Mouse (Mus musculus) CH12.LX (cell line): ENCODE measurements around the gene St3gal3. TPM values are rescaled to one million over a fixed set of nuclear protein-coding genes. Genes with fewer than 3 reads are reported as not detected.
A peak's percentile ranks its signal among the peaks of the same experiment; 100 is the strongest.

Experiments
- DNase-seq: peaks from one replicate; pipeline ENCODE4 v3.0.0-alpha.2; 2013; ENCODE audit errors: extremely low read depth
- H3K27ac ChIP-seq: 2 replicates; pipeline ENCODE4 v1.5.1; 2012; ENCODE audit warnings: low read depth, mild to moderate bottlenecking, control low read depth, moderate library complexity; ENCODE audit not compliant: insufficient read depth
- H3K27me3 ChIP-seq: replicated peaks from 2 replicates; pipeline ENCODE3; 2012; ENCODE audit warnings: inconsistent platforms
- H3K36me3 ChIP-seq, 2 experiments: replicated peaks in 1 of 2; 2 replicates each; pipeline versions ENCODE3 to v1.6.1; 2012; ENCODE audit warnings: inconsistent platforms in 1 of 2, low read length in 1 of 2, mild to moderate bottlenecking in 1 of 2, mixed read lengths in 1 of 2, moderate library complexity in 1 of 2; ENCODE audit not compliant: control insufficient read depth in 1 of 2, insufficient read depth in 1 of 2
- H3K4me1 ChIP-seq, 2 experiments: 2 replicates each; pipeline ENCODE4 v1.6.1; 2012; ENCODE audit warnings: inconsistent platforms in 1 of 2, moderate library complexity in 1 of 2; ENCODE audit not compliant: insufficient read depth in 2 of 2, control insufficient read depth in 1 of 2
- H3K4me2 ChIP-seq: 2 replicates; pipeline ENCODE4 v1.6.1; 2012; ENCODE audit warnings: low read depth, mild to moderate bottlenecking, control low read depth; ENCODE audit not compliant: poor library complexity, insufficient read depth, severe bottlenecking
- H3K4me3 ChIP-seq, 3 experiments: fragments of 150-350 bp in 1 of 3; sonication (generic) in 1 of 3; replicated peaks in 1 of 3; 2 replicates each; pipeline versions ENCODE3 to v1.5.1; 2011 to 2012; ENCODE audit warnings: low read depth in 2 of 3, low read length in 2 of 3, mild to moderate bottlenecking in 2 of 3, moderate library complexity in 2 of 3, control low read depth in 1 of 3, improper control_type of control experiment in 1 of 3, inconsistent platforms in 1 of 3, mixed read lengths in 1 of 3; ENCODE audit not compliant: poor library complexity in 1 of 3
- H3K79me2 ChIP-seq: replicated peaks from 2 replicates; pipeline ENCODE4 v1.6.1; 2012; ENCODE audit warnings: mild to moderate bottlenecking, moderate library complexity; ENCODE audit not compliant: control insufficient read depth, poor library complexity, insufficient read depth, severe bottlenecking; ENCODE audit errors: extremely low read depth
- H3K9ac ChIP-seq: 2 replicates; pipeline ENCODE4 v1.6.1; 2012; ENCODE audit warnings: low read depth, mild to moderate bottlenecking, control low read depth, moderate library complexity; ENCODE audit not compliant: insufficient read depth
- H3K9me3 ChIP-seq: replicated peaks from 2 replicates; pipeline ENCODE3; 2012; ENCODE audit warnings: low read length, inconsistent platforms, mixed read lengths
- CHD2 ChIP-seq: IDR thresholded peaks from 2 replicates; pipeline ENCODE4 v1.6.1; 2011; ENCODE audit warnings: low read length, improper control_type of control experiment
- E2F4 ChIP-seq: IDR thresholded peaks from 2 replicates; pipeline ENCODE4 v1.6.1; 2011; ENCODE audit warnings: low read depth, low read length, improper control_type of control experiment; ENCODE audit not compliant: insufficient replicate concordance
- EP300 ChIP-seq: IDR thresholded peaks from 2 replicates; pipeline ENCODE4 v1.6.1; 2011; ENCODE audit warnings: low read length, improper control_type of control experiment
- ETS1 ChIP-seq: conservative IDR thresholded peaks from 2 replicates; pipeline ENCODE4 v1.6.1; 2012; ENCODE audit warnings: low read depth, mild to moderate bottlenecking, inconsistent platforms, low read length, improper control_type of control experiment, moderate library complexity
- IRF4 ChIP-seq: IDR thresholded peaks from 2 replicates; pipeline ENCODE4 v1.6.1; 2014; ENCODE audit warnings: low read depth, mild to moderate bottlenecking, inconsistent platforms, low read length, improper control_type of control experiment
- JUN ChIP-seq: IDR thresholded peaks from 2 replicates; pipeline ENCODE4 v1.6.1; 2011; ENCODE audit warnings: low read depth, mild to moderate bottlenecking, low read length, improper control_type of control experiment, moderate library complexity; ENCODE audit not compliant: insufficient read depth
- JUND ChIP-seq: conservative IDR thresholded peaks from 2 replicates; pipeline ENCODE4 v1.6.1; 2011; ENCODE audit warnings: low read depth, low read length, improper control_type of control experiment
- KAT2A ChIP-seq: IDR thresholded peaks from 2 replicates; pipeline ENCODE4 v1.6.1; 2012; ENCODE audit warnings: low read length, improper control_type of control experiment, inconsistent platforms; ENCODE audit not compliant: insufficient replicate concordance
- MAFK ChIP-seq: IDR thresholded peaks from 2 replicates; pipeline ENCODE4 v1.6.1; 2011; ENCODE audit warnings: low read length, improper control_type of control experiment; ENCODE audit not compliant: insufficient replicate concordance
- MAX ChIP-seq: IDR thresholded peaks from 2 replicates; pipeline ENCODE4 v1.6.1; 2011; ENCODE audit warnings: low read length, improper control_type of control experiment
- MAZ ChIP-seq: IDR thresholded peaks from 2 replicates; pipeline ENCODE4 v1.6.1; 2012; ENCODE audit warnings: low read depth, mild to moderate bottlenecking, inconsistent platforms, low read length, improper control_type of control experiment, moderate library complexity
- MYC ChIP-seq: IDR thresholded peaks from 2 replicates; pipeline ENCODE4 v1.6.1; 2011; ENCODE audit warnings: low read depth, mild to moderate bottlenecking, improper control_type of control experiment, low read length
- POLR2A ChIP-seq: IDR thresholded peaks from 2 replicates; pipeline ENCODE4 v1.6.1; 2011; ENCODE audit warnings: low read depth, mild to moderate bottlenecking, improper control_type of control experiment, low read length
- TCF12 ChIP-seq: IDR thresholded peaks from 2 replicates; pipeline ENCODE4 v1.6.1; 2014; ENCODE audit warnings: low read depth, mild to moderate bottlenecking, inconsistent platforms, low read length, improper control_type of control experiment
- UBTF ChIP-seq: IDR thresholded peaks from 2 replicates; pipeline ENCODE4 v1.6.1; 2012; ENCODE audit warnings: low read depth, mild to moderate bottlenecking, inconsistent platforms, low read length, improper control_type of control experiment, moderate library complexity
- USF2 ChIP-seq: conservative IDR thresholded peaks from 2 replicates; pipeline ENCODE4 v1.6.1; 2011; ENCODE audit warnings: low read depth, low read length, improper control_type of control experiment
- ZC3H11A ChIP-seq: IDR thresholded peaks from 2 replicates; pipeline ENCODE4 v1.6.1; 2012; ENCODE audit warnings: low read depth, mild to moderate bottlenecking, inconsistent platforms, low read length, improper control_type of control experiment
- ZMIZ1 ChIP-seq: IDR thresholded peaks from 2 replicates; pipeline ENCODE4 v1.6.1; 2012; ENCODE audit warnings: low read depth, mild to moderate bottlenecking, inconsistent platforms, low read length, improper control_type of control experiment
- ZNF384 ChIP-seq: IDR thresholded peaks from 2 replicates; pipeline ENCODE4 v1.6.1; 2012; ENCODE audit warnings: low read depth, low read length, improper control_type of control experiment, inconsistent platforms
- dilution Hi-C: fragments of 300-500 bp; cut with MboI; formaldehyde crosslinking; loops from 2 replicates; pipeline ENCODE4 v1.14.3; 2020; ENCODE audit warnings: low sequenced_read_pairs; ENCODE audit not compliant: extremely low pct_unique_long_range_greater_than_20kb, extremely low pct_ligation_motif_present
- in situ Hi-C: fragments of 300-500 bp; cut with MboI; formaldehyde crosslinking; loops from 3 replicates; pipeline ENCODE4 v1.14.3; 2019; ENCODE audit warnings: low sequenced_read_pairs, low pct_ligation_motif_present, low pct_unique_long_range_greater_than_20kb, mixed read lengths
- polyA plus RNA-seq: library from polyadenylated mRNA; unstranded; fragments of >175 nt; gene quantifications from 2 replicates; pipeline ENCODE4 v1.2.1, GENCODE M21; 2012; ENCODE audit warnings: low read depth; ENCODE audit not compliant: insufficient read length
- total RNA-seq, 2 experiments: library from RNA; depleted of rRNA; stranded (reverse); fragments of 300-350 nt in 1 of 2; fragments of >200 nt in 1 of 2; gene quantifications; 2 replicates each; pipeline ENCODE4 v1.2.3; 2012 to 2014

St3gal3 gene
- total and polyA plus RNA-seq, 3 experiments: 7.1 to 10.1 (median 8.2) TPM

DNA sequence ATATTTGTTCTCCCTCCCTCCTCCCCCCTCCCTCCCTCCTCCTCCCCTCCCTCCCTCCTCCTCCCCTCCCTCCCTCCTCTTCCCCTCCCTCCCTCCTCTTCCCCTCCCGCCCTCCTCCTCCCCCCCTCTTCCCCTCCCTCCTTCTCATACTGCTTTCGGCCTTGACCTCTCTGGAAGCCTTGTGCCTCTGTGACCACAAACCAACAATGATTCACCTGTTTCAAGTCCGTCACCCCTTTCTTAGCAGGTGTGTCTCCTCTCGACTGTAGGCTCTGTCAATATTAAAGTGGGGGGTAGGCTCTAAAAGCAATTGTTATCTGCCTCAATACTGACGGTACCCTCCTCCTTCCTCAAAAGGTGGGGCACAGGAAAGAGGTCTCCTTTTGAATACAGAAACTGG lies 153.2 kb downstream of the St3gal3 start:
- Histone ChIP-seq H3K4me1 (peaks cover 29 to 45% of the 10 kb centered on the region in 2 experiments), H3K27me3 (no peaks in the 10 kb centered on the region), H3K36me3 (peaks cover 0 to 2% of the 10 kb centered on the region in 2 experiments), H3K9ac (no peak overlapping the region)
- DNase-seq: no peak
- TF ChIP-seq ETS1: no peak
- peak; percentile 36; the same call in 1 of the 2 replicates for TF ChIP-seq MAZ
- TF ChIP-seq, all 38 proteins: peak for 1
- dilution Hi-C loops (no loop called here), in situ Hi-C loops (no loop called here)
- Histone ChIP-seq H3K79me2 (no peaks in the 10 kb centered on the region), H3K4me2 (no peak overlapping the region), H3K4me3 (no peak overlapping the region), H3K9me3 (no peaks in the 10 kb centered on the region), H3K27ac (no peak overlapping the region)

DNA sequence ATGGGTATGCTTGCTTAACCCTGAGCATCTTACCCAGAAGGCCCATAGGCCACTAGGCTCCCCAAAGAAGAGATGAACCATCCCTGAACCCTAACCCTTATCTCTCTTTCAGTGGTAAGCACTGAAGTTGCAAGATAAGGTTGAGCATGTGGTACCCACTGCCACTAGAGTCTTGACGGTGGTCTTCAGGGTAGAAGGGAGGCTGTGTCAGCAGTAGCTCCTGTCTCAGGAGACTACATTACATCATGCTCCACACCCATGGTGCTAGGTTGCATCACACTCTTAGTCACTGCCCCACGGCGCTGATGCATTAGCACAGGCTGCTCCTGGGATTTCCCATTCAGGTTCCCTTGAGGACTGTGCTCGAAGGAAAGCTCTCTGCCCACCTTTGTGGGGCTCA lies 154.6 kb downstream of the St3gal3 start:
- Histone ChIP-seq H3K4me3 (no peak overlapping the region), H3K9ac (peak overlapping the region; percentile 9; the same call in 1 of the 2 replicates), H3K27me3 (no peaks in the 10 kb centered on the region), H3K4me1 (peaks cover 29 to 44% of the 10 kb centered on the region in 2 experiments), H3K9me3 (no peaks in the 10 kb centered on the region), H3K79me2 (no peaks in the 10 kb centered on the region), H3K4me2 (no peak overlapping the region), H3K36me3 (peaks cover 0 to 2% of the 10 kb centered on the region in 2 experiments), H3K27ac (peak overlapping the region; percentile 43)
- DNase-seq: peak; percentile 83
- TF ChIP-seq JUN (peak; percentile 33; the same call in 1 of the 2 replicates), TCF12 (peak; percentile 42; the same call in 1 of the 2 replicates), MAX (no peak), IRF4 (peak; percentile 32; the same call in 1 of the 2 replicates), ZC3H11A (no peak), EP300 (peak; percentile 30; the same call in 1 of the 2 replicates), ETS1 (peak; percentile 91), POLR2A (peak; percentile 26; the same call in 1 of the 2 replicates)
- dilution Hi-C loops (no loop called here), in situ Hi-C loops (no loop called here)

DNA sequence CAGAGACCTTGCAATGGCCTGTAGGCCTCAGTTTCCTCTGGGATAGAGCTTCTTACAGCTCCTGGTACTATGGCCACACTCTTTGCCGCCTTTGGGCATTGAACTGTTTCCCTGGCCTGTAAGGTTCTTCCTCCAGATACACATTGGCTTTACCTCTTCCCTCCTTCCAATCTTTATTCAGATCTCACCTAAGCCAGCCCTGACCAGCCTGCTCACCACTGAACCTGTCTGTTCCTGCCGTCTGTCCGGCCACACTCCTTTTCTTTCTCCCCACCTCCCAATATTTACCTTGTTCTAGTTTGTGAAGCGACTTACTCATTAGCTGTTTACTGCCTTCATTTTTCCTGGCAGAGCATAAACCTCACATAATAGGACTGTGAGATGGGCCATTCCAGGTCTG lies 155.5 kb downstream of the St3gal3 start:
- no peak for DNase-seq
- dilution Hi-C loops: no loop called here

More for the DNA sequence above, 155.5 kb downstream of the St3gal3 start:
- no peak overlapping the region for H3K9ac ChIP-seq
- no peak overlapping the region for H3K4me3 ChIP-seq
- peaks cover 0 to 2% of the 10 kb centered on the region in 2 experiments for H3K36me3 ChIP-seq
- H3K4me2 ChIP-seq: no peak overlapping the region
- no peaks in the 10 kb centered on the region for H3K9me3 ChIP-seq
- peaks cover 29 to 49% of the 10 kb centered on the region in 2 experiments for H3K4me1 ChIP-seq
- no peak for TF ChIP-seq E2F4
- no peak for TF ChIP-seq UBTF
- TF ChIP-seq KAT2A: no peak
- no peak for TF ChIP-seq MAFK
- TF ChIP-seq CHD2: no peak
- no peak for TF ChIP-seq JUND
- no peak for TF ChIP-seq ZMIZ1
- TF ChIP-seq USF2: no peak
- TF ChIP-seq MYC: no peak
- TF ChIP-seq IRF4: no peak
- no peak for TF ChIP-seq EP300
- no peak for TF ChIP-seq ZNF384
- no peaks in the 10 kb centered on the region for H3K27me3 ChIP-seq
- no peak overlapping the region for H3K27ac ChIP-seq
- in situ Hi-C loops: no loop called here
- H3K79me2 ChIP-seq: no peaks in the 10 kb centered on the region
